Mouse (Mus musculus) brain, embryonic 14.5 days (tissue): ENCODE measurements at regions not wholly inside any gene's neighbourhood (a gene's known extent, or its start where the extent isn't known, plus 50 kb on each side); places are given as distances from the start of the nearest gene placed in this dataset.

Source experiments
- CTCF ChIP-seq: fragments of 200-500 bp; IDR thresholded peaks from 2 replicates; pipeline ENCODE4 v1.5.1; 2012; ENCODE audit warnings: inconsistent platforms, mild to moderate bottlenecking, moderate library complexity, borderline replicate concordance; ENCODE audit not compliant: insufficient read depth, insufficient read length; ENCODE audit errors: extremely low read depth
- POLR2A ChIP-seq: fragments of 200-500 bp; IDR thresholded peaks from 2 replicates; pipeline ENCODE4 v1.6.1; 2012; ENCODE audit warnings: mild to moderate bottlenecking, inconsistent platforms, borderline replicate concordance; ENCODE audit not compliant: poor library complexity, insufficient read depth, insufficient read length, severe bottlenecking; ENCODE audit errors: extremely low read depth

DNA sequence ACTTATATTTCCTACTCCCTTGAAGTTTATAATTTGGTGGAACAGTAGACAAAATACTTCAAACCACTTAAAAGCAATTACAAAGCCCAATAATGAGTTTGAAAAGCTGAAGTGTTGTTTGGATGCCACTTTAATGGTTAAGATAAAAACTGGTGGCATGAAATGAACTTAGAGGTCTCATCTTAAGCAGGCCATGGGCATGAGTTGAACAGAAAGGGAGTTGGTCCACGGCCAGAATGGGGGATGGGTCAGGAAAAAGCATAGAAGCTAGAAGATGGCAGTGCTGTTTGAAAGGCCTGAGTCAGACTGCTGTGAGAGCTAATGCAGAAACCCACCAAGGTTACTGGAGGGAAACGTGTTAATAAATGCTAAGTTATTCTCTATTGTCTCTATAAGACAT is 294.5 kb upstream of the Zic1 start:
- TF ChIP-seq POLR2A (no peak), CTCF (no peak)
